In genomic region chr15:77855301-77855700, GRCm38 (mm10) we compare ENCODE assay signal across 11 mouse cellular contexts. TPM values are rescaled to one million over a fixed set of nuclear protein-coding genes. Genes with fewer than 3 reads are reported as not detected.
DNase-seq lines count a peak whose midpoint lies in the region; ATAC-seq and TF ChIP-seq lines count a peak whose summit lies in the region.
"Had no signal": no experiment of that assay in that cellular context is flagged by ENCODE, and none has a peak within 500 bp of the region (broad histone marks: within the 10 kb centered on the region; RNA-seq: fewer than 3 reads in every experiment).

No protein-coding gene starts in this region.

- TF ChIP-seq POLR2A in bone marrow, adult 2 months (IDR thresholded peaks at IDR 0.05; ENCODE audit: borderline replicate concordance, control insufficient read depth, low read depth, low read length): peak; percentile 39; the same call in 1 of the 2 replicates
- no peak for TF ChIP-seq POLR2A in liver, adult 2 months (IDR thresholded peaks at IDR 0.05; ENCODE audit: extremely low read depth, insufficient read depth, low read length)

- no peak overlapping the region for H3K9ac ChIP-seq in liver, adult 2 months (ENCODE audit: low read depth, low read length)
- H3K9ac ChIP-seq: heart, embryonic 15.5 days; neural tube, embryonic 13.5 days had no signal

- no peak overlapping the region for H3K4me3 ChIP-seq in bone marrow, adult 2 months (replicated peaks; ENCODE audit: control insufficient read depth, low read depth, low read length)
- no peak overlapping the region for H3K4me3 ChIP-seq in liver, adult 2 months (ENCODE audit: insufficient read depth, low read depth, low read length)
- H3K4me3 ChIP-seq: heart, embryonic 15.5 days; neural tube, embryonic 13.5 days had no signal

- no peak for TF ChIP-seq CTCF in bone marrow, adult 2 months (IDR thresholded peaks at IDR 0.05; ENCODE audit: control insufficient read depth, insufficient read depth, low read length)
- TF ChIP-seq CTCF in liver, adult 2 months (IDR thresholded peaks at IDR 0.05; ENCODE audit: low read depth, low read length): no peak

- peak; percentile 92 for DNase-seq in liver, adult 2 months (ENCODE audit: extremely low read depth, low read depth, low spot score)
- no peak for DNase-seq in embryo, embryonic 10.5 days (ENCODE audit: low spot score)
- no peak for DNase-seq in left cerebral cortex, adult 9 months (ENCODE audit: low spot score in 2 of 2)
- no peak for DNase-seq in left cerebral cortex, postnatal 10 days (ENCODE audit: extremely low spot score in 1 of 2, low spot score in 2 of 2)
- DNase-seq: cerebellum, postnatal 10 days had no signal

- peak; percentile 83 to 90 for ATAC-seq in hematopoietic stem cell, adult 5-6 weeks (replicated peaks in 1 of 2; ENCODE audit: insufficient read depth in 1 of 2, low FRiP score in 2 of 2, low TSS enrichment in 1 of 2, low read depth in 1 of 2, poor library complexity in 2 of 2, severe bottlenecking in 2 of 2)
- ATAC-seq in megakaryocyte, adult 5-6 weeks (ENCODE audit: poor library complexity, severe bottlenecking): peak; percentile 88

- no peaks in the 10 kb centered on the region for H3K36me3 ChIP-seq in liver, adult 2 months (ENCODE audit: control insufficient read depth, insufficient read depth, low read length)
- H3K36me3 ChIP-seq: heart, embryonic 15.5 days; neural tube, embryonic 13.5 days had no signal

- peaks cover 11% of the 10 kb centered on the region for H3K4me1 ChIP-seq in bone marrow, adult 2 months (ENCODE audit: control insufficient read depth, insufficient read depth, low read length)
- H3K4me1 ChIP-seq in liver, adult 2 months (ENCODE audit: control insufficient read depth, insufficient read depth, low read length): peaks cover 17% of the 10 kb centered on the region

- H3K27me3 ChIP-seq in liver, adult 2 months (ENCODE audit: control insufficient read depth, insufficient read depth, low read length): no peaks in the 10 kb centered on the region
- H3K27me3 ChIP-seq: heart, embryonic 15.5 days; neural tube, embryonic 13.5 days had no signal

- no peaks in the 10 kb centered on the region for H3K79me2 ChIP-seq in liver, adult 2 months (ENCODE audit: control insufficient read depth, insufficient read depth, low read length)

- H3K27ac ChIP-seq in bone marrow, adult 2 months (ENCODE audit: control insufficient read depth, insufficient read depth, low read depth, low read length, poor library complexity): peak overlapping the region; percentile 96
- peak overlapping the region; percentile 57 for H3K27ac ChIP-seq in liver, adult 2 months (replicated peaks; ENCODE audit: insufficient read depth, low read depth, low read length)
- H3K27ac ChIP-seq: heart, embryonic 15.5 days; neural tube, embryonic 13.5 days; stomach, postnatal 0 days had no signal

- intact Hi-C loops in left cerebral cortex, postnatal 10 days (cut with DNase I): no loop called here

- 4% methylated on average over 8 of the region's 8 CpGs for WGBS in bone marrow, adult 2 months
- WGBS in liver, adult 2 months: 12% methylated on average over 8 of the region's 8 CpGs

RNA-seq across cellular contexts. Expression of gene Myh9, which starts 13.3 kb away (rescaled TPM):
- 264 and 399 TPM in 2 replicates for polyA plus RNA-seq in bone marrow, adult 2 months (2011; ENCODE audit: insufficient read depth, insufficient read length, low replicate concordance, missing spikeins)
- total RNA-seq in hematopoietic stem cell, adult 5-6 weeks (2017): 302 and 384 TPM in 2 replicates
- total RNA-seq in liver, adult 2 months (2014; rRNA removed): 54.4 and 69.5 TPM in 2 replicates
- 22.5 and 24.1 TPM in 2 replicates for polyA plus RNA-seq in liver, adult 2 months (2012; rRNA removed)
- total RNA-seq in megakaryocyte, adult 5-6 weeks (2015): 464 and 549 TPM in 2 replicates
- total RNA-seq in megakaryocyte, adult 5-6 weeks (2017): 759 and 878 TPM in 2 replicates
- 10 to 100 TPM; 58.2 to 58.8 TPM for total RNA-seq in left cerebral cortex, postnatal 10 days (2021)
